Mouse (Mus musculus): ENCODE measurements around the gene Fcgr2b. TPM values are rescaled to one million over a fixed set of nuclear protein-coding genes. Genes with fewer than 3 reads are reported as not detected.

Gene Fcgr2b
- polyA plus RNA-seq, 1 experiment from 2014 or later: 1.4 TPM

GRCm38 (mm10) chr1:170929245-170929644 lies 47.1 kb downstream of the Fcgr2b start:
- H3K9ac ChIP-seq (replicated peaks; ENCODE audit: low read length): no peak overlapping the region
- ATAC-seq (ENCODE audit: low FRiP score, low TSS enrichment) (no peak), DNase-seq (no peak)
- no peak overlapping the region for H3K4me3 ChIP-seq (replicated peaks; ENCODE audit: low read depth, low read length)
- 81% methylated on average over 4 of the region's 4 CpGs for WGBS
- H3K4me1 ChIP-seq (ENCODE audit: control insufficient read depth, insufficient read depth, low read length): no peaks in the 10 kb centered on the region
- H3K4me2 ChIP-seq (ENCODE audit: low read length): no peak overlapping the region
- H3K36me3 ChIP-seq (ENCODE audit: control insufficient read depth, insufficient read depth, low read length): no peaks in the 10 kb centered on the region
- no peak overlapping the region for H3K27ac ChIP-seq (replicated peaks; ENCODE audit: low read depth, low read length)
- H3K9me3 ChIP-seq (ENCODE audit: control insufficient read depth, low read length): no peaks in the 10 kb centered on the region
- H3K27me3 ChIP-seq (ENCODE audit: control insufficient read depth, insufficient read depth, low read length): no peaks in the 10 kb centered on the region

GRCm38 (mm10) chr1:170928467-170928866 lies 47.9 kb downstream of the Fcgr2b start:
- no peak for ATAC-seq (ENCODE audit: low FRiP score, low TSS enrichment)
- Histone ChIP-seq H3K4me3 (replicated peaks; ENCODE audit: low read depth, low read length) (no peak overlapping the region), H3K36me3 (ENCODE audit: control insufficient read depth, insufficient read depth, low read length) (no peaks in the 10 kb centered on the region), H3K27me3 (ENCODE audit: control insufficient read depth, insufficient read depth, low read length) (no peaks in the 10 kb centered on the region), H3K9ac (replicated peaks; ENCODE audit: low read length) (no peak overlapping the region), H3K9me3 (ENCODE audit: control insufficient read depth, low read length) (no peaks in the 10 kb centered on the region), H3K27ac (replicated peaks; ENCODE audit: low read depth, low read length) (no peak overlapping the region), H3K4me1 (ENCODE audit: control insufficient read depth, insufficient read depth, low read length) (no peaks in the 10 kb centered on the region), H3K4me2 (ENCODE audit: low read length) (no peak overlapping the region)
- WGBS: 80% methylated on average over 2 of the region's 2 CpGs
- DNase-seq: no peak

- H3K27me3 ChIP-seq (ENCODE audit: control insufficient read depth, insufficient read depth, low read length): no peaks in the 10 kb centered on the region
- no peak for ATAC-seq (ENCODE audit: low FRiP score, low TSS enrichment)
- no peaks in the 10 kb centered on the region for H3K36me3 ChIP-seq (ENCODE audit: control insufficient read depth, insufficient read depth, low read length)
- no peaks in the 10 kb centered on the region for H3K4me1 ChIP-seq (ENCODE audit: control insufficient read depth, insufficient read depth, low read length)
- H3K9ac ChIP-seq (replicated peaks; ENCODE audit: low read length): no peak within 1 kb of the TSS
- H3K9me3 ChIP-seq (ENCODE audit: control insufficient read depth, low read length): no peaks in the 10 kb centered on the region
- H3K4me2 ChIP-seq (ENCODE audit: low read length): no peak within 1 kb of the TSS
- H3K27ac ChIP-seq (replicated peaks; ENCODE audit: low read depth, low read length): no peak within 1 kb of the TSS
- 78% methylated on average over 3 of the region's 3 CpGs for WGBS
- H3K4me3 ChIP-seq (replicated peaks; ENCODE audit: low read depth, low read length): no peak within 1 kb of the TSS
- no peak for DNase-seq
Measured at GRCm38 (mm10) chr1:170927378-170927777, 49.0 kb downstream of the Fcgr2b start, which contains the start of gene Fcrla. TSS of gene Fcrla (minus strand) at chr1:170927583.

- Histone ChIP-seq H3K9me3 (ENCODE audit: control insufficient read depth, low read length) (no peaks in the 10 kb centered on the region), H3K9ac (replicated peaks; ENCODE audit: low read length) (no peak overlapping the region), H3K4me2 (ENCODE audit: low read length) (no peak overlapping the region), H3K36me3 (ENCODE audit: control insufficient read depth, insufficient read depth, low read length) (no peaks in the 10 kb centered on the region), H3K4me3 (replicated peaks; ENCODE audit: low read depth, low read length) (no peak overlapping the region), H3K27ac (replicated peaks; ENCODE audit: low read depth, low read length) (no peak overlapping the region), H3K4me1 (ENCODE audit: control insufficient read depth, insufficient read depth, low read length) (no peaks in the 10 kb centered on the region), H3K27me3 (ENCODE audit: control insufficient read depth, insufficient read depth, low read length) (no peaks in the 10 kb centered on the region)
- DNase-seq (no peak), ATAC-seq (ENCODE audit: low FRiP score, low TSS enrichment) (no peak)
- 68% methylated on average over 6 of the region's 6 CpGs for WGBS
Measured at GRCm38 (mm10) chr1:170926941-170927340, 49.4 kb downstream of the Fcgr2b start.

- ATAC-seq (ENCODE audit: low FRiP score, low TSS enrichment) (no peak), DNase-seq (no peak)
- Histone ChIP-seq H3K9ac (replicated peaks; ENCODE audit: low read length) (no peak overlapping the region), H3K36me3 (ENCODE audit: control insufficient read depth, insufficient read depth, low read length) (no peaks in the 10 kb centered on the region), H3K27me3 (ENCODE audit: control insufficient read depth, insufficient read depth, low read length) (no peaks in the 10 kb centered on the region), H3K27ac (replicated peaks; ENCODE audit: low read depth, low read length) (no peak overlapping the region), H3K4me2 (ENCODE audit: low read length) (no peak overlapping the region), H3K9me3 (ENCODE audit: control insufficient read depth, low read length) (no peaks in the 10 kb centered on the region), H3K4me1 (ENCODE audit: control insufficient read depth, insufficient read depth, low read length) (no peaks in the 10 kb centered on the region), H3K4me3 (replicated peaks; ENCODE audit: low read depth, low read length) (no peak overlapping the region)
- 89% methylated on average over 6 of the region's 6 CpGs for WGBS
Measured at GRCm38 (mm10) chr1:170924485-170924884, 51.9 kb downstream of the Fcgr2b start.

GRCm38 (mm10) chr1:170919308-170919707 lies 57.0 kb downstream of the Fcgr2b start:
- H3K4me1 ChIP-seq (ENCODE audit: control insufficient read depth, insufficient read depth, low read length): no peaks in the 10 kb centered on the region
- no peaks in the 10 kb centered on the region for H3K27me3 ChIP-seq (ENCODE audit: control insufficient read depth, insufficient read depth, low read length)
- 95% methylated on average over 8 of the region's 8 CpGs for WGBS
- ATAC-seq (ENCODE audit: low FRiP score, low TSS enrichment) (no peak), DNase-seq (no peak)
- H3K4me2 ChIP-seq (ENCODE audit: low read length): no peak overlapping the region
- H3K9me3 ChIP-seq (ENCODE audit: control insufficient read depth, low read length): no peaks in the 10 kb centered on the region
- H3K9ac ChIP-seq (replicated peaks; ENCODE audit: low read length): no peak overlapping the region
- no peaks in the 10 kb centered on the region for H3K36me3 ChIP-seq (ENCODE audit: control insufficient read depth, insufficient read depth, low read length)
- no peak overlapping the region for H3K27ac ChIP-seq (replicated peaks; ENCODE audit: low read depth, low read length)
- H3K4me3 ChIP-seq (replicated peaks; ENCODE audit: low read depth, low read length): no peak overlapping the region

- Histone ChIP-seq H3K4me3 (replicated peaks; ENCODE audit: low read depth, low read length) (no peak overlapping the region), H3K9me3 (ENCODE audit: control insufficient read depth, low read length) (no peaks in the 10 kb centered on the region), H3K9ac (replicated peaks; ENCODE audit: low read length) (no peak overlapping the region), H3K36me3 (ENCODE audit: control insufficient read depth, insufficient read depth, low read length) (no peaks in the 10 kb centered on the region), H3K27ac (replicated peaks; ENCODE audit: low read depth, low read length) (no peak overlapping the region), H3K4me1 (ENCODE audit: control insufficient read depth, insufficient read depth, low read length) (no peaks in the 10 kb centered on the region), H3K27me3 (ENCODE audit: control insufficient read depth, insufficient read depth, low read length) (no peaks in the 10 kb centered on the region), H3K4me2 (ENCODE audit: low read length) (no peak overlapping the region)
- DNase-seq: no peak
- 80% methylated on average over 5 of the region's 5 CpGs for WGBS
- no peak for ATAC-seq (ENCODE audit: low FRiP score, low TSS enrichment)
Measured at GRCm38 (mm10) chr1:170915657-170916056, 60.7 kb downstream of the Fcgr2b start.

GRCm38 (mm10) chr1:170912891-170913615 lies 63.3 kb downstream of the Fcgr2b start, which contains the start of gene Fcrlb:
TSS of gene Fcrlb (minus strand) at chr1:170912941.
- no peak for ATAC-seq (ENCODE audit: low FRiP score, low TSS enrichment)

More at GRCm38 (mm10) chr1:170912891-170913615, 63.3 kb downstream of the Fcgr2b start, which contains the start of gene Fcrlb:
- H3K9me3 ChIP-seq (ENCODE audit: control insufficient read depth, low read length): no peaks in the 10 kb centered on the region
- WGBS: 59% methylated on average over 5 of the region's 5 CpGs
- H3K27ac ChIP-seq (replicated peaks; ENCODE audit: low read depth, low read length): no peak within 1 kb of the TSS
- DNase-seq: no peak
- no peaks in the 10 kb centered on the region for H3K36me3 ChIP-seq (ENCODE audit: control insufficient read depth, insufficient read depth, low read length)
- H3K4me2 ChIP-seq (ENCODE audit: low read length): no peak within 1 kb of the TSS
- H3K9ac ChIP-seq (replicated peaks; ENCODE audit: low read length): no peak within 1 kb of the TSS
- H3K27me3 ChIP-seq (ENCODE audit: control insufficient read depth, insufficient read depth, low read length): peaks cover 13% of the 10 kb centered on the region
- peaks cover 4% of the 10 kb centered on the region; the same call in 1 of the 2 replicates for H3K4me1 ChIP-seq (ENCODE audit: control insufficient read depth, insufficient read depth, low read length)
- H3K4me3 ChIP-seq (replicated peaks; ENCODE audit: low read depth, low read length): no peak within 1 kb of the TSS

Measured in midbrain, embryonic 14.5 days (tissue).